Mouse (Mus musculus): Measurements from ENCODE around the gene Hdac4.

Hdac4 gene

DNA sequence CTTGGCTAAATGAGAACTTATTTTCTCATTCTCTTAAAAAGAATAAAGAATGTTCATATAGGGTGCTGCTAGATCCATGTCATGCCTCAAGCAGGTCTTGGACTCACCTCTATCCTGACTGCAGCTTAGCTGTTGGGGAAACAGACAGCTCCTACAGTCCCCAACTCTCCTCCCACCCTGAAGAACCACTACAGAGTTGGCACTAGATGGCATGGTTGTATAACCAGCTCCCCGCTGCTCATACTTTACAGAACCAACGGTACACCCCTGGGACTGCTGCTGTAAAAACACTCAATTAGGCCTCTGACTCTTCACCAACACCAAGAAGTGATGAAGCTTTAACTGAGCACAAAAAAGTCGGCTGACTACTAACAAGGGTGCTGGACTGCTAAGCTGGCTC, 235.6 kb downstream of the Hdac4 start:
- DNase-seq: no peak

DNA sequence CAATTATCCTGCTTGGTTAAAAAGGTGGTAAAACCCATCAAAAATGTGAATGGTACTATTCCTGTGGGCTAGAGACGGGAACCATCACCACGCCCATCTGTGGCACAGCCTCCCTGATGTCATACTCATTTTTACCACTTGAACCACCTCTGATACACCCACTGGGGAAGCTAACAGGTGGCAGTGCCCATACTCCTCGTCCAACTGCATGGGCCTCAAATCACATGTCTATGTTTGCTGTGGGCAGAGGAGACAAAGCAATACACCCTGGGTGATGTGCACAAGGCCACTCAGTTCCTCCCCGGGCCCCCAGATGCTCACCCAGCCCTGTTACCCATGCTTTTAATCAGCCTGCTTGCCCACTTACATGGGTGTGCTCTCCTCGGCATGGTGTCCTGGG, 236.5 kb downstream of the Hdac4 start:
- no peak for DNase-seq

DNA sequence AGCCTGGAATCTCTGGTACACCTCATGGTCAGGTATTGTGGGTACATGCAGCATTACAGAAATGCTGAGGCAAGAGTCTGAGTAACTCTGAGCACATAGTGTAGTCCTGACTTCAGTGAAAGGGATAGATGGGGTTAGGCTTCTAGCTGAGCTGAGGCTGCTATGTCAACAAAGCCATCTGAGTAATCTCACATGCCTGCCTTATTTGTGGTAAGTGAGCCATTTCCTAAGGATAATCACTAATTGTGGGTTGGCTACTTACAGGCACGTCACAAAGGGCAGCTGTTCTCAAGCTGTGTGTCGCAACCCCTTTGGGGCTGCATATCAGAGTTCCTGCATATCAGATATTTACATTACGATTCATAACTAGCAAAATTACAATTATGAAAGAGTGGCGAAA, 239.3 kb downstream of the Hdac4 start:
- DNase-seq: no peak

DNA sequence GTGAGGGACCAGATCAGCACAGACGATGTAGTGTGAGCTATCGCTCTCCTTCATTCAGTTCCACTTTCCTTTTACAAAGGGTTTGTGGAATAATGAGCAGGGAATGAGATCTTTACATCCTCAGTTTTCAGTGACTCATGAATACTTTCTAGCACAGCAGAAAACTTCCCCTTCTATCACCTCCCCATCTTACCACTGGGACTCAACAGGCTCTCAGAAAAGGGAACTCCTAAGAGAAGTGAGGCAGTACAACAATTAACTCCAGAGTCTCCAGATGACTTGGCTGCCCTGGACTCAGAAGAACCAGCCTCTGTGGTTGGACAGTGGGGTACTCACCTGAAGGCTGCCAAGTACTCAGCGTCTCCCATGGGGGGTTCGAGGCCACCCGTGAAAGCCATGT, 240.5 kb downstream of the Hdac4 start:
- DNase-seq: no peak

DNA sequence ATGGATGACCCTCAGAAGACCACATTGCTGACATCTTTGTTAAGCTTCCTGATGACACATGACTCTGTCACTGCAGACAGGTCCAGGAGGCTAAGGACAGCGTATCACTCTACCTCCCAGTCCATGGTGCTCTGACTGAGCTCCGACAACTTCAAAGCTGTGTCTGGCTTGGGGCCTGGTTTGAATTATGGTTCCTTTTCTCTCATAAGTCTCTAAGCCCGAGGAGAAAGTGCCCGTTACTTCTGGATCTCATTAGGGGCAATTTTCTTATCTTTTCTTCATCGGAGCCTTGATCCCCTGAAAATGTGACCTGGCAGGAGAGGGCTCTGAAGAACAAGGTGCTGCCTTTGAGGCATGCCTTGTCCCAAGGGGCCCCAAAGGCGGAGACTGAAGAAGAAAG, 242.6 kb downstream of the Hdac4 start:
- no peak for DNase-seq

DNA sequence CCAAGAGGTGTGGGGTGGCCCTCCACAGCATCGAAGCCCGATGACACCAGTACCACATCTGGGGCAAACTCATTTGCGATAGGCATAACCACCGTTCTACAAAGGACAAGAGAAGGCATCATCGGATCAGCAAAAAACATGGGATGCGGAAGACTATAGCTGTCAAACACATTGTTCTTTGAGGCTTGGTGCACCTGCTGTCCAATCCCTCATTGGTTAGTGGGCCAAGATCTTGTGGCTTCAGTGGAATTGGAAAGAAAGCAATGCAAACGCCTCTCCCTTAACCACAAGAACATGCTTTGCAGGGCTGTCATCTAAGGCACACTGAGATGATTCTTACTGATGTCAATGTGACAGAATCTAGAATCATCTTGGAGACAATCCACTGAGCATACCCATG, 248.1 kb downstream of the Hdac4 start:
- no peak for DNase-seq

DNA sequence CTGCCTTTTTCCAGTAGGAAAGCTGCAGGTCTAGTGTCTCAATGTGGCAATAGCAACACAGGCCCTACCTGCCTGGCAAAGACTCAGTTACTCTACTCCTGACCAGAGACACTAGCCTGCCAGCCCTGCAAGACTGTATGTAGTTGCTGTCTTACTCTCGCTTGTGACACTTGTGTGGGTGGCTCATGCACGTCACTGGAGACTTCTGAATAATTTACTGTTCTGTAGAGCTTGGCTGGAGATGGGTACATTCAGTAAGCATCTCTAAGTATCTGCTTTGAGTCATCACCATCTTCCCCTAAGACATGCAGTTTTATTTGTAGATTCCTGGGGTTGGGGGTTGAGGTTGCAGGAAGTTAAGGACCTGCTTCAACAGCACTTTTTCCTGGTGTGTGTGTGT, 252.9 kb downstream of the Hdac4 start:
- DNase-seq: no peak

DNA sequence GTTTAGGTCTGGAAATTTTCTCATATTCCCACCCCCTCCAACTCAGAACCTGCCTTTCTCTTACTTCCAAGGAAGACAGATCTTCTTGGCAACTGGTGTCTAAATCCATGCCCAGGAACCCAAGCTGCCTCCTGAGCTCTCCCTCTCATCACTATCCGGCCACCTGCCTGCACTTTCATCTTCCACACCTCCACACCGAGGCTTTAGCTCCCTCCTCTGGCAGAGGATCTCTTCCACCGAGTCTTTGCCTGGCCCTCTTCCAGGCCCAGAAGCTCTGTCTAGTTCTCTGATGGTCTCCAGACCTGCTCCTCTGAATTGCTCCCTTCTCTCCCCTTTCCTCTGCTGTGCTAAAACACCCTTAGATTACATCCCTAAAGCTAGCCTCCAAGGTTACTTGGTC, 253.5 kb downstream of the Hdac4 start:
- peak; percentile 60 to 63 for DNase-seq

DNA sequence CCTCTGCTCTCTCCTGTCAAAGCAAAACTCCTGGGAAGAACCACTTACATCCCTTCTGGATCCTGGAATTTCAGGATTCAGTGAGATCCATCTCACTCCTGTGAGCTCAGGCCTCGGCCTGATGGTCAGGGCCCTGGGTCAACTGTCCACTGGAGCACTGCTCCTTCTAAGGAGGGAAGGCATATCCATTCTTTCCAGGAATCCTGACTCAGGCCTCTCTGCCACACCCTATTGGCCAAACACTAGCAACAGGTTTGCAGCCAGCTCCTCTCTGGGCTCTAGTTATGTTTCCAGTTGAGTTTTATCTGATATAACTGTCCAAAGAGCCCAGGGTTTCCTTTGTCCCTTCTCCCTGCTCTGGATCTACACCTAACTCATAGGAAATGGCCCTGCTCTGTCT, 254.4 kb downstream of the Hdac4 start:
- DNase-seq: no peak

DNA sequence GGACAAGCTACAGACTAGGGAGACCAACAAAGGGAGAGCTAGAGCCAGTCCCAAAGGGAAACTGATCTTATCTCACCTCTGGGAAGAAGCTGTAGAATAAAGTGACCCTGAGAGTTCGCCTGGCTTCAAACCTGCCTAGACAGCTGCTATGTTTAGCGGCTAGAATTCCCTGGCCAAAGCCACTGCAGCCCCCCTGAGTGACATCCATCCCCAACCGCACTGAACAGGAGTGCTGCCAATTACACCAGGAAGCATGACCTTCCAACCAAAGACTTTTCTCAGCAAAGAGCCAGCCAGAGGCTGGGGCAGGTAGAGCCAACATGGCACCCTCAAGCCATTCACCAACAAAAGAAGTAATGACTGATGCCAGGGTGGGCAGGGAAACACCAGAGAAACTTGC, 260.3 kb downstream of the Hdac4 start:
- no peak for DNase-seq

DNA sequence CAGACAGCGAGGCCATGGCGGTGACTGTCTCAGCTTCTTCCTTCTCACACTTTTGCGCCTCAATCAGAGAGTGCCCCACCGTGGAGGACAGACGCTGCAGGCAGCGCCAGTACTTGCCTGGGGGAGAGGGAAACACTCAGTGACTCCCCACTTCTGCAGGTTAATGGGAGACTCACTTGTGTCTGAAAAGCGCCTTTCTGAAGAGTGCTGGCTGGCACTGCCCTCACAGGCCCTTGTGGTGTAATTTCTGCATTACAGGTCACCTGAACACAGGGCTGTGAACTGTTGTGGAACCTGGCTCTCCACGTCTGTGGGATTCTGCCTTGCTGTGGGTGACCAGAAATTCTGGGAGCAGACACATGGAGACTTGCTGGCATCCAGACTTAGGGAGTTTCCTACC, 261.8 kb downstream of the Hdac4 start:
- no peak for DNase-seq

DNA sequence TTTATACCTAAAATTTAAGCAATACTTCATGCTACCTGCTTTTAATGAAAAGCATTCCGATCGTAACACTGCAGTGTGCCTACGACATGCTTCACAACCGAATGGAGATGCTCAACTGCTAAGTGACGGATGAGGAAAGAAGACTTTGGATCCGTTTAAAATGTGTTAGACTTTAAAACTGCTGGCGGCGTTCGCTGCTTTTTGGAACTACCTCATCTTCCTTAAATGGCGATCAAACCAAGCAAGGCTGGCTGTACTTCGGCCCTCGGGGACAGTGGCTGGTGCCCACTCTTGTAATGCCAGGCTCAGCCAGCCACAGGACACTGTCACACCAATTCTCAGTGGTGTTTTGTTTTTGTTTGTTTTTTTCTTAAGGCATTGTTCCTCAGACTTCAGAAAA, 263.3 kb downstream of the Hdac4 start:
- no peak for DNase-seq

DNA sequence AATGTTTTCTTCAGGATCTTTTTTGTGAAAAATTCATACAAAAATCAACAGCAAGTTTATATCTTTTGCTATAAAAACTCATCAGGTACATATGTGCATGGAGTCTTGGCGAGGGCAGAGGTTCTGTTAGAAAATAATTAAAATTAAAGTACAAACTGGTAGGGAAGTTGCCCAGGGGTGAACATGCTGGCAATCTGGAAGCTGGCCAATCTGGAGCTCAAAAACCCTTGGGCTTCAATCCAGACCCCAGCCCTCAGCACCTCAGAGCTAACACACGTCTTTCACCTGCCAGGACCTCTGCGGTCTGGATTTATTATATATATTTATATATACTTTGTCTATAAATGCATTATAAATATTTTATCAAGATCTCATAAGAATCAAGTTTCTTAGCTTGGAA, 263.7 kb downstream of the Hdac4 start:
- DNase-seq: peak; percentile 81 to 83

DNA sequence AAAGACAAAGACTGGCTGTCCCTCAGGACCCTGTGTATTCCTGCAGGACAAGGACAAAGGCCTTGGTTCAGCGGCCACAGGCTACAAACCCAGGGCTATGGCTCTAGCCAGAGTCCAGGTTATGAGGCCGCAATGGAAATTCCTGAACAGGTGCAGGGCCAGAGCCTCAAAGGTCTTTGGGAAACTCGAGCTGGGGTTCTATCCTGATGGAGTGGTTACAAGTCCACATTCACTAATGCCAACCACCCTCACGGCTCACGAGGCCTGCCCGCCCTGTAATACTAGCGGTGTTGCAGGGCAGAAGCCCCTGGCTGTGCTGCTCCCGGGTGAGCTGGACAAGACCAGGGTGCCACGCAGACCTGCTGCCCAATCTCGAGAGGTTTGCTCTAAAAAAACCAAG, 264.3 kb downstream of the Hdac4 start:
- no peak for DNase-seq

DNA sequence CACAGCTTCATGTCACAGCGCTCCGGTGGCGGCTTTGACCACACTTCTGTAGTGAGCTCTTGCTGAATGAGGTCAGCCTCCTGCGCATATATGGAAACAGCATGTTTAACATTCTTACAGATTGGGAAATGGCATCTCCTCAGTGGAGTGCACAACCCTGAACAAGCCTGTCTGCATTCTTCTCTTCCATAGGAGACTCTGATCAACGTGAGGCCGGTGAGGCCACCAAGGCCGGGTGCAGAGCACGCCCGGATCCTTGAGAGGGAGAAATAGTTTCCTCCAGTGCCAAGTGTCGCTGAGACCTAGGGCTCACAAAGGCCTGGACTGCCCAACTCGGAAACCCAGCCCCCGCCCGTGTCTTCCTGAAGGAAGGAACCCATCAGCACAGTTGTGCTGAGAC, 266.4 kb downstream of the Hdac4 start:
- no peak for DNase-seq

DNA sequence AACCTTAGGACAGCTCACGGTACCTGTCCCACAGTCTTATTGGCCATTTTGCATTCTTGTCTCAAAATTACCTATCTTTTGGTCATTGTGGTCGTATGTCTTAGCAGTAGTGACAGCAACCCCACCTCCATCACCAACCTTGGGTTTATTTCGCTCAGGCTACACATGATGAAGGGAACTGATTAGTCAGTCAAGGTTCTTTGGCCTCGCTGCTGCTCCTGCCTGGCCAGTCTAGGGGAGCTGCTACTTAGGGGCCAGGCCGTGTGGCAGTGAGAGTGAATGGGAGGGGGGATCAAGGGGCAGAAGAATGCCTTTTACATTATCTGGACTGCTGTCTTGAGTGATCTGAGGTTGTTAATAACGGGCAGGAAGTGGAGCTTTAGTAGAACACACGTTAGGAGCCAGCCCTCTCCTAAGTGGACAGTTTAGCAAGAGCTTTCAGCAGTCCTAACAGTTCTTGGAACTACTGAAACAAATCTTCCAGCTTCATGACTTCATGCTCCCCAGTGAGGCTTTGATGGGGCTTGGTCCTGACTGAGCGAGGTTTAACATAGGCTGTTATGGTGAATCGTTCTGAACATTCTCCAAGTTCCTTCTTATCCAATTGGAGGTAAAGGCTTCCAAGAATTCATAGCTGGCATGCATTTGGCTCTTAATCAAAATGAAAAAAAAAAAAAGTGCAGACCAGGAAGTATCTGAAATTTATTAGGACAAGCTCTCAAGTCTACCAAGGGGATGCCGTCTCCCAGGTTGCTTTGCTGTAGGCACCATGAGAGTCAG, 267.8 kb downstream of the Hdac4 start:
- DNase-seq: no peak

DNA sequence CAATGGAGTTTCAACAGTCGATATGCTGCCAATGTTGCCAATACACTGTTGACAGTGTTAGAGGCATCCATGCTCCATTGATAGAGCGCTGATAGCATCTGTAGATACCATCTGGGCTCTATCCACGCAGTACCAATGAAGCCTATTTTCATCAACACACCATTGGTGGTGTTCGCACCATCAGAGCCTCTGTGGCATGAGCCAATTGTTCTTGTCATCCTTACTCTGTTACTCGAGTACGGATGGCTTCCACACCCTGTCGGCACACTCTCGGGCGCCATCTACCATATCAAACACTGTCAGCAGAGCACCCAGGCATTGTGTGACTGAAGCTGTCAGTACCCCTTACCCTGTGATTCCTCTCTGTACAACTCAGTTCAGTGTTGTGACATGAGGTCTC, 271.9 kb downstream of the Hdac4 start:
- DNase-seq: no peak

DNA sequence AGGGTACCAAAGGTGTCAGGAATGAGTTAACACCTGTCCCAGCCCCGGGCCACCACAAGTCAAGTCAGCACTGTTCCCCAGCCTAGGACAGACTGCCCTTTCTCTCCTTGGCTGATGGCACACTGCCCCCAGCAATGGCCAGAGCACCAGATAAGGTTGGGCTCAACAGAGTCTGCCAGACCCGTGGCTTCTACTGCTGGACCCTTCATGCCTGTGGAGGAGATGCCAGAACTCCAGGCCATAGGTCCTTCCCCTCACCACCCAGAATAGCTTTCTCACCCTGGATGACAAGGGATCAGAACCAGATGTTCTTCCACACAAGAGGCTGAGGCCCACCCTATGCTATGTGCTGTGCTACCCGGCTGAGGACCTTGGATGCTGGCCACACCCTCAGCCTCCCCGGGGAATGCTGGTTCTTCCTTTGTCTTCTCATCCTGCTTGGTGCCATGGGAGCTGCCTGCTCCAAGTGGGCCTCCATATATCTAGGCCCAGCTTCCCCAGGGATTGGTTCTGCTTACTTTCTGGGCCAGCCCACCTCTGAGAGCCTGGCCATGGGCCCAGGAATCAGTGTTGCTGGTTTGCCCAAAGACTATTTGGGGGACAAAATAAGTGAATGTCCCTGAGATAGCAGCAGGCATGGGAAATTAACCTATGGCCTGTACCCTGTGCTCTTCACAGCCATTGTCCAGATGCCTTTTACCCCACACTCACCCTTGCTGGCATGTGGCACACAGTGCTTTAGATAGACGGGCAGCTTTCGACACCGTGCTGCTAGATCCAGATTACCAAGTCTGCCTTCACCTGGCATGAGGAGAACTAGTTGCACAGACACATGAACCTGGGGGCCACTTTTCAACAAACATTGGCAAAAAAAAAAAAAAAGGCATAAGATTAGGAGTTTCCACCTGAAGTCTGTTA, 273.0 kb downstream of the Hdac4 start:
- no peak for DNase-seq

DNA sequence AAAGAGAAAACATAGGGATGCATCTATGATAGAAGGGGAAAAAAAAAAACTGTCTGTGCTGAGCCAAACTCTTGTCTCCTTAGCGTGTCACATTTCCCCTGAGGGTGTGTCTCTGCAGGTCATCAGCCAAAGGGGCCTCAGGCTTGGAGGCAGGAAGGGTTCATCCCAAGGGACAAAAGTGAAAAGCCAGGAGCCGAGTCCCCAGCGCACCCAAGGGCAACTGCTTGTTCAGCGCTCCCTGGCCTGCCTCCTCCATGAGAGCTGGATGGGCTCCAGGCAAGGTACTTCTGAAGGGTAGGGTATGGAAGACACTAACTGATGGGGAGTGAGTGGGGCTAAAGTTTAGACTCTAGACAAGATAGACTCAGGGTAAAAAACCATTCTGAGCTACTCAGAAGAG, 273.8 kb downstream of the Hdac4 start:
- no peak for DNase-seq

DNA sequence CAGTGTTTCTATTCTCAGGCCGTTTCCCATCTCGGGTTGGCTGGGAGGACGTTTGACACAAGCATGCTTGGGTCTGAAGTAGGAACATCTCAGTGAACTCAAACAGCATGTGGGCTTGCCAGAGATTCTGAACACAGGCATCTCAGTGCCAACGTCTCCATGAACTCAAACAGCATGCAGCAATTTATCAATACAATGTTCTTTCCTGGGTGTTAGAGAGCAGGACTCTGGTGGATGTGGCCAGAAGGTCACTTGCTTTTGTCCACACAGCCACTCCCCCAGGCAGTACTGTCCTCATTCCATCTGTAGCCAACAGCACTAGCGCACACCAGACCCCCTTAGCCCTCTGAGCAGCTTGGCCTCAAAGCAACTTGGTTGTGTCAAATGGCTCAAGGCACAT, 274.2 kb downstream of the Hdac4 start:
- no peak for DNase-seq

DNA sequence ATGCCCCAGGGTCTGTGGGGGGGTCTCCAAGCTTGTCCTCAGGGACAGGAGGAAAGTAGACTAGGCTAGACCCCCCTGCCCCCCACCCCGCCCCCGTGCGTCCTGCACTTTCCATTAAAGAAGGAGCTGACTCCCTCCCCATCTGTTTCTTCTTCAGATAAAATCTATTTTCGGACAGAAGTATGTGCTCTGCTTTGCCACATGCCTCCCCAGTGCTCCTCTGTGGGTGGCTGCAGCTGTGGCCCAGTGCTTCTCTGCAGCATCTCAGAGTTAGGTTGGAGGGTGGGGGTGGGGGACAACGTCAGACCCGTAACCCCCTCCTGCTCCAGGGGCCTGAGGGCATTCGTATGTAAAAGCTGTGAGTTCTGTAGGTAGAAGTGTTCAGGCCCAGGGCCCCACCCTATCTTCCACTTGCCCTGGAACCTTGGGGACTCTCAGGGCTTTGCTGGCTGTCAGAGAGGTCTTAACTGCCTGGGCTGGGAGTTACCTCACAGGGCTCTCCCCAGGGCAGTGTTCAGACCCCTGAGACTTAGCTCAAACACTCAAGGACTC, 275.4 kb downstream of the Hdac4 start:
- no peak for DNase-seq

DNA sequence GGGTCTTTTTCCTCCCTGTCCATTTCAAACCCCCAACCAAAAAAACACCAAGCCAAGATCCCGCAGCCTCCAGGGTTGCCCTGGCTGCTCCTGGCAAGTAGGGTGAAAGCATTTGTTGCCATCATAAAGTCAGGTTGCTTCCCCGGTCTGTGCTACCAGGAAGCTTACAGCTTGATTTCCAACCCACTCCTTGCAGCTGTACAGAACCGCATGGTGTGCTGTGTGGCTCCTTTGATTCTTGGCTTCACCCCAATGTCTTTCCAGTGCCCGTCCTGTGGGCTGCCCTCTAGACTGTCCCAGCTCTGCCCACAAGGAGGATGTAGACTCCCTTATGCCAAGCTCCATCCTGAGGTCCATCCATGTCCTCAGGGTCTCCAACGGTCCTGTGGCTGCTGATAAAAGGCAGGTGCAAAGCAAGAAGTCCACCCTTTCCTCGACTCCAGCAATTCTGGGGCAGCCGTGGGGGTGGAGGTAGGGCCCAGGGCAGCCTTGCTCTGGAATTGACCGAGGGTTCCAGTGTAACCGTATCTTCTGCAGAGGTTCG, 277.2 kb downstream of the Hdac4 start:
- no peak for DNase-seq

DNA sequence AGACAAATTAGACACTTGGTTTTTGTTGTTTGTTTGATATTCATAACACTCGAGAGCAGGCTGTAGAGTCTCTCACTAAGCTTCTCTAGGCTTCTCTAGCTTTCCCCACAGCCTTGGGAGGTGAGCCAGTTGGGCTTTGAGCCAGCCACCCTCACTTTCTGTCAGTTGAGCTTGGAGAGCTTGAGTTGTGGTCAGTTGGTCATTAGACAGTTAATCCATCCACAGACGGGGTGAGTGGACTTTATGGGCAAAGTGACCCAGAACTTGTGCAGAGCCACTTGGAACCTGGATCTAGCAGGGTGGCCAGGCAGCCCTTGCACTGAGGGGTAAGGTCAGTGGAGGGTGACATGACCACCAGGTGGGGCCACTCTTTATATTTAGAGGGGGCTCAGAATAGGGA, 277.9 kb downstream of the Hdac4 start:
- DNase-seq: peak; percentile 39 to 56

DNA sequence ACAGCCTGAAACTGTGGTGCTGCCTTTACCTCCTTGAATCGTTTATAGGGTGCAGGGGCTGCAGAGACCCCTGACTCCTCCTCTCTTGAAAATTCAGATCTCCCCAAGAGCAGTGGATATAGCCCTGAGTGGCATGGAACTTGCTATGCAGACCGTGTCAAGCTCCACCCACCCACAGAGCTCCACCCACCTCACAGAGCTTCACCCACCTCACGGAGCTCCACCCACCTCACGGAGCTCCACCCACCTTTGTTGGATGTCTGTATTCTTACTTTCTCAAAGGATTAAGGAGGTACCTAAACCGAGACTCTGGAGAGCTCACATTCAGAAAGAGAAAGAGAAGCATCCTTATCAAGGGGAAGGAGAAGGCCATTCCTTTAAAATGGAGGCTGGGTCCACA, 279.5 kb downstream of the Hdac4 start:
- DNase-seq: no peak

All from cerebellum, postnatal 10 days (tissue).